Mouse (Mus musculus) left cerebral cortex, postnatal 4 days (tissue): ENCODE measurements around the gene Zglp1. TPM values are rescaled to one million over a fixed set of nuclear protein-coding genes. Genes with fewer than 3 reads are reported as not detected.

Source experiments
- DNase-seq: peaks from one replicate; pipeline ENCODE4 v3.0.0-alpha.2; 2022
- intact Hi-C: fragments of 180-260 bp; cut with DNase I; formaldehyde crosslinking; loops from one replicate; pipeline ENCODE4 v1.15.1; 2025
- microRNA-seq: library from miRNA; unstranded; fragments of <30 nt; microRNA quantifications from one replicate; pipeline ENCODE4 v1.2.0, GENCODE M21; 2022
- total RNA-seq, 2 experiments: library from RNA; stranded (reverse); gene quantifications; 2 replicates each; pipeline ENCODE4 v1.2.3; 2021

Gene Zglp1
- total RNA-seq, 2 experiments from 2014 or later = not detected

DNA sequence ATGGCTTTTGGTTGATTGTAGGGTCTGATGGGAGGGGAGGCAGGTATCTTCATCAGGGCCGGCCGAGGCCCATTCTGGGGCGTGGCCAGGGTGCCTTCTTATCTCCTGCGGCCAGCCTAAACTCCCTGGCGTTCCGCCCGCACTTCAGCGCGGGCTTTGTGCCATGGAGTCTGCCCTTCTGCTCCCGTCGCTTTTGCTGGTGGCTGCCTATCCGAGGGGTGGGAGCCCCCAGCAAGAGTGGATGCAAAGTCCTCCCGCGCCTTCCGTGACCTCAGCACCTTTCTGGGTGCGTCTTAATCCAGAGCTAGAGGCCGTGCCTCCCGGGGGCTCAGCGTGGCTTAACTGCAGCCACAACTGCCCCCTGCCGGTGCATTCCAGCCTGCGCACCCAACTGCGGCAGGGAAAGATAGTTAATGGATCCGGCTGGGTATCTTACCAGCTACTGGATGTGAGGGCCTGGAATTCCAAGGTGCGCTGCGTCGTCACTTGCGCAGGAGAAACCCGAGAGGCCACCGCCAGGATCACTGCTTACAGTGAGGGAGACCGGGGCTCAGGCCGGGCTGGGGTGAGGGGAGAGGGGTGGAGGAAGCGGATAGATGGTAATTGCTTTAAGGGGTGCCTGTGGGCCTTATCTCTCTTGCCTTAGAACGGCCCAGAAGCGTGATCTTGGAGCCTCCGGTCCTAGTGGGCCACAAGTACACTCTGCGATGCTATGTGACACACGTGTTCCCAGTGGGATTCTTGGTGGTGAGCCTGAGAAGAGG, 37.4 kb downstream of the Zglp1 start, which contains the start of gene Icam4:
Icam4 (plus strand) TSS at position 83 of the 764 bp plus-strand sequence.
- DNase-seq = peak; percentile 69
- intact Hi-C loops = loop anchor here (10.0 kb wide), 1 partner anchor 105 kb away; the partner anchor contains the start of gene Tyk2

DNA sequence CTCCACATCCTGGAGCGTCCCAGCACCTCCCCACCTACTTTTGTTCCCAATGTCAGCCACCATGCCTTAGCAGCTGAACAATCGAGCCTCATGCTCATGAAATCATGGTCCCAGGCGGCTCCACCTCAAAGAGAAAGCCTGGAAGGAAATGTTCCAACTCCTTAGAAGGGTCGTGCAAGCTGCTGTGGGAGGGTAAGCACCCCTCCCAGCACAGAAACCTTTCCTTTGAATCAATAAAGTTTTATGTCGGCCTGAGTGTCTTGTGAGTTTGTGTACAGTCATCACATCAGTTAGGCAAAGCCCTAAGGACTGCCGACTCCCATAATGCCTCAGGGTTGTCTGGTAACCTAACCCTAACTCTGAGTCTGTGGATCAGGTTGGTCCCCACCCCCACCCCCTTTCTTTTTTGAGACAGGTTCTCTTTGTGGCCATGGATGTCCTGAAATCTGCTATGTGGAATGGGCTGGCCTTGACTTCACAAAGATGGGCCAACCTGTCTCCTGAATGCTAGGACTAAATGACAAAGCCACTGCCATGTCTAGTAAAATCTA, 38.3 kb downstream of the Zglp1 start:
- intact Hi-C loops = no loop called here

DNA sequence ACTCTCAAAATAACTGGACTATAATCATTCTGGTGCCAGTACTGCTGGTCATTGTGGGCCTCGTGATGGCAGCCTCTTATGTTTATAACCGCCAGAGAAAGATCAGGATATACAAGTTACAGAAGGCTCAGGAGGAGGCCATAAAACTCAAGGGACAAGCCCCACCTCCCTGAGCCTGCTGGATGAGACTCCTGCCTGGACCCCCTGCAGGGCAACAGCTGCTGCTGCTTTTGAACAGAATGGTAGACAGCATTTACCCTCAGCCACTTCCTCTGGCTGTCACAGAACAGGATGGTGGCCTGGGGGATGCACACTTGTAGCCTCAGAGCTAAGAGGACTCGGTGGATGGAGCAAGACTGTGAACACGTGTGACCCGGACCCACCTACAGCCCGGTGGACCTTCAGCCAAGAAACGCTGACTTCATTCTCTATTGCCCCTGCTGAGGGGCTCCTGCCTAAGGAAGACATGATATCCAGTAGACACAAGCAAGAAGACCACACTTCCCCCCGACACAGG, 39.1 kb downstream of the Zglp1 start:
- intact Hi-C loops = no loop called here
- peak; percentile 43 for DNase-seq

More for the DNA sequence above, 38.3 kb downstream of the Zglp1 start:
- no peak for DNase-seq

DNA sequence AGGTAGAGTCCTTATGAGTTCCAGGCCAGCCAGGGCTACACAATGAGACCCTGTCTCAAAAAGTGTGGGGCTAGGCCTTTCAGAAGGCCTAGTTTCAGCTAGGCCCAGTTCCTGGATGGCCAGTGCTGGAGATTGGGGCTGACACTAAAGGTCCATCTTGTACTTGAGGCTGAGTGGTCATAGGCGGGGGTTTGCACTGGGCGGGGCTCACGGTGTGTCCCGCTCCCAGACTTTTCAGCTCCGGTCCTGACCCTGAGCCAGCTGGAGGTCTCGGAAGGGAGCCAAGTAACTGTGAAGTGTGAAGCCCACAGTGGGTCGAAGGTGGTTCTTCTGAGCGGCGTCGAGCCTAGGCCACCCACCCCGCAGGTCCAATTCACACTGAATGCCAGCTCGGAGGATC, 40.0 kb downstream of the Zglp1 start:
- intact Hi-C loops = no loop called here
- DNase-seq = no peak

DNA sequence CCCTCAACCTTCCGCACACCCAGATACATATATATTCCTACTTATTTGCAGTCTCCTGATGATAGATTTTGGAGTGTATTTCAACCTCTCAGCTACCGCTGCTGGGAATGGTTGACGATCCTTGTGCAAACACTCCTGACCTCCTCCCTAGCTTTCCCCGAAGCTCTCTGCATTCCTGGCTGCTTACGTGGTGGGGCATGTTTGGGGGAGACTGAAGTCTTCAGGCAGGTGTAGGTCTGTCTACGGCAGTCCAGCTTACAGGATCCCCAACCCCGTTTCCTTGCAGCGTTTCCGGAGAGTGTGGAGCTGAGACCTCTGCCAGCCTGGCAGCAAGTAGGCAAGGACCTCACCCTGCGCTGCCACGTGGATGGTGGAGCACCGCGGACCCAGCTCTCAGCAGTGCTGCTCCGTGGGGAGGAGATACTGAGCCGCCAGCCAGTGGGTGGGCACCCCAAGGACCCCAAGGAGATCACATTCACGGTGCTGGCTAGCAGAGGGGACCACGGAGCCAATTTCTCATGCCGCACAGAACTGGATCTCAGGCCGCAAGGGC, 41.6 kb downstream of the Zglp1 start:
- intact Hi-C loops = no loop called here
- no peak for DNase-seq

DNA sequence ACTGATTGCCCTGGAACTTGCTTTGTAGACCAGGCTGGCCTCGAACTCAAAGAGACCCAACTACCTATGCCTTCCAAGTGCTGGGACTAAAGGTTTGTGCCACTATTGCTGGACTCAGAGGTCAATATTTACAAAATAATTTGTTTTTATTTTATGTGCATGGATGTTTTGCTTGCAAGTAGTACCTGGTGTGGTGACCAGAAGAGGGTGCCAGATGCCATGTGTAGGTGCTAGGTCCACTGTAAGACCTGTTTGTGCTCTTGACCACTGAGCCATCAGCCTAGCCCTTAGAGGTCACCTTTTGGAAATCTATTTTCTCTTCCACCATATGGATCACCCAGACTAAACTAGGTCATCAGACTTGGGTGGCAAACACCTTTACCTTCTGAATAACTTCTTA, 44.2 kb downstream of the Zglp1 start:
- intact Hi-C loops = no loop called here
- no peak for DNase-seq

DNA sequence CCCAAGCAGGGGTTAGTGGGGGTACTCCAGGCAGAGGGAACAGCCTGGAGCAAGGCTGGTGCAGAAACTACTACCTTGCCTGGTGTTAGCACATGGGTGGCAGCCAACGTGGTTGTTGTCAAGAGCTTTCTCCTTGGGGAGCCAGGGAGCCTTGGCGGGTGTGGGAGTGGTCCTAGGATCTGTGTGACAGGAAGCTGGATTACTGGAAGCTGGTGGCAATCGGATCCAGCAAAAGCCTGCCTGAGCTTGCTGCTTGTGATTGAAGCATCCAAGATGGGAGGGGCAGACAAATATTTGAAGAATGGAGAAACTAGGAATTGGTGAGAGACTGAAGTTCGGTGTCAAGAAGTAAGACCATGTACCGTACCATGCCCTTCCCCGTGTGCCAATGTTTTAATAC, 44.6 kb downstream of the Zglp1 start:
- intact Hi-C loops = no loop called here
- DNase-seq = no peak

DNA sequence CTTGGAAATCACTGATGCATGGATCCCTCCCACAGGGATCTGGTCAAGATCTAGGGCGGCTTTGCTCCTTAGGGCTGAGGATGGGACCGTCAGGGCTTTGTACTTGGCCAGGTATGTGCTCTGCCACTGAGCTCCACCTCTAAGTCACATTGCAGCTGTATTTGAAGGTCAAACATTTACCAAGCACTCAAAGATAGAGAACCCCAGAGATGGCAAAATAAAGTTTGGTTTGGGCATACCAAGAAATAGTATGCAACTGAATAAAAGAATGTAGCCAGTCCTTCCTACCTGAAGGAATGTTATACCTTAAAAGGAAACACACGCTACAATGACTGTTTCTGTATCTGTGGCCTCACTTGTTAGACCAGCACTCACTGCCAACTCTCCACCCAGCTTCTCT, 45.5 kb downstream of the Zglp1 start:
- intact Hi-C loops = no loop called here
- DNase-seq = no peak

DNA sequence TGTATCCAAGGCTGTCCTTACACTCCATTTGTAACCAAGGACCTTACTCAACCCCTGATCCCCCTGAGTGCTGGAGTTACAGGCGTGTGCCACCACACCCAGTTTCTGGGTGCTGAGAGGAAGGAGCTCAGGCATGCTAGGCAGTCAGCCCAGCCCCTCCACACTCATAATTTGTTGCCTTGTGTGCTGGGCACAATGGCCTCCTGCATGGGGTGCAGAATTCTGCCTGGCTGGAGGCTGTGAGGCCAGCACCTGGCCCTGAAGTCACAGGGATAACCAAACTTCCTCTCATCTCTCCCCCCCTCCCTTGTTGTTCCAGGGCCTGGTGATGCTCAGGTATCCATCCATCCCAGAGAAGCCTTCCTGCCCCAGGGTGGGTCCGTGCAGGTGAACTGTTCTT, 48.3 kb downstream of the Zglp1 start:
- DNase-seq = no peak
- intact Hi-C loops = no loop called here

DNA sequence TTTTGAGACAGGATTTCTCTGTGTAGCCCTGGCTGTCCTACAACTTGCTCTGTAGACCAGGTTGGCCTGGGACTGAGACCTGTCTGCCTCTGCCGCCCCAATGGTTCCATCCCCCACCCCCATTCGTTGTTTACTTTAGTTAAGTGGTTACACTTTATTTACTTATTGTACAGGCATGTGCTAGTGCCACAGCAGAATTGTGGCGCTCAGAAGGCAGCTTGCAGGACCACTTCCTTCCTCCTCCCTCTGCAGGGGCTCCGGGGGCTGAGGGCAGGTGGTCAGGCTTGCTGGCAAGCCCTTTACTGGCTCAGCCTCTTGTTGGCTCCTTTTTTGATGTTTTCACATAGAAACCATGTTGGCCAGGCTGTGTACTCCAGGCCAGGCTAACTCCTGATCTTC, 49.7 kb downstream of the Zglp1 start:
- intact Hi-C loops = no loop called here

DNA sequence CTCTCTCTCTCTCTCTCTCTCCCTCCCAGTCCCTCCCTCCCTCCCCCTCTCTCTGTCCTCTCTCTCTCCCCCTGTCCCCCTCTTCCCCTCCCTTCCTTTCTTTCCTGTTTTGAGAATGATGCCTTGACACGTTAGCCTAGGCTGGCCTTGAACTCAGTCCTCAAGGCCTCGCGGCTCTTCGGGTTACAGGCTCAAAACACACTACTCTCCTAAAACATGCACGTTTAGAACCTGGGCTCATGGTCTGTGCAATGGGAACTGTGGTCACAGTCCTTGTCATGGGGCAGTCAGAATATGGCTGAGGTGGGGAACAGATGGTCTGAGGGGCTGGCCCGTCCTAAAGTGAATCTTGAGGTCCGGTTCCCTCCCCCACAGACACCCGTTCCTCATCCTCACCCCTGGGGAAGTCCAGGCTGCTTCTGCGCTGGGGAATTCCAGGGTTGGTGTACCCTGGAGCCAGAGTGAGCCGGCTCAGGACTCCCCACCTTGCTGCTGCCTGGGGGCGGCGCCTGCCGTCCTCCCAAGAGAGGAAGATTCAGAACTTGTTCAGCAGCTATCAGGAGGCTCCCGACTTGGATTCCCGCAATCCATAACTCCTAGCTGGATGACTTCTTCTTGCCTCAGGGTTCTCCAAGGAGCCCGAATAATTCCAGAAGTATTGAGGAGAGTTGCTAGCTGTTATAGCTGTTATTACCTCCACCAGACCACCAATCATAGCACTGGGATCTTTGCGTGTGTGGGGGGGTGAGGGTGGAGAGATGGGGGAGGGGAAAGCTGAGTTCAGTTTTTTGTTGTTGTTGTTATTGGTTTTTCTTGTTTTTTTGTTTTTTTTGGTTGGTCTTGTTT, 50.3 kb downstream of the Zglp1 start:
- DNase-seq = no peak
- intact Hi-C loops = no loop called here

More for the DNA sequence above, 49.7 kb downstream of the Zglp1 start:
- DNase-seq = no peak

DNA sequence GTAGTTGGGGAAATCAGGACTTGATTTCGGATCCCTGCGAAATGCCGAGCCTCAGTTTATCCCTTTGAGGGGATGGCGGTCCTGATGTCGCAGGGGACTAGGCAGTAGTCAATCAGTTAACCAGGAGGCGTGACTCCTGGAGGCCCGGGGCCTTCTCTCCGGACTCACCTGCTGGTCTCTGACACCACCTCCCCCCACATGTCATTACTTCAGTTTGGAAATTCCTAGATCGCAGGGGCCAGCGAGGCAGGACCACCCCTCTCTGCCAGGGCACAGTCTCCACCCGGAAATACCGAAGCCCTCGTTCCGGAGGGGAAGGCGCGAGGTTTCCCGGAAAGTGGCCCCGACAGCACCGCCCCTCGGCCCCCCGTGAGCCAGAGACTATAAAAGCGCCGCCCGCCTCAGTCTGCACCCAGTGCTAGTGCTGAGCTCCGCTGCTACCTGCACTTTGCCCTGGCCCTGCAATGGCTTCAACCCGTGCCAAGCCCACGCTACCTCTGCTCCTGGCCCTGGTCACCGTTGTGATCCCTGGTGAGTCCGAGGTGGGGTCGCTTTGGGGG, 51.2 kb downstream of the Zglp1 start, which contains the start of gene Icam1:
Icam1 (plus strand) TSS at position 415 of the 560 bp plus-strand sequence.
- intact Hi-C loops = no loop called here
- no peak for DNase-seq

DNA sequence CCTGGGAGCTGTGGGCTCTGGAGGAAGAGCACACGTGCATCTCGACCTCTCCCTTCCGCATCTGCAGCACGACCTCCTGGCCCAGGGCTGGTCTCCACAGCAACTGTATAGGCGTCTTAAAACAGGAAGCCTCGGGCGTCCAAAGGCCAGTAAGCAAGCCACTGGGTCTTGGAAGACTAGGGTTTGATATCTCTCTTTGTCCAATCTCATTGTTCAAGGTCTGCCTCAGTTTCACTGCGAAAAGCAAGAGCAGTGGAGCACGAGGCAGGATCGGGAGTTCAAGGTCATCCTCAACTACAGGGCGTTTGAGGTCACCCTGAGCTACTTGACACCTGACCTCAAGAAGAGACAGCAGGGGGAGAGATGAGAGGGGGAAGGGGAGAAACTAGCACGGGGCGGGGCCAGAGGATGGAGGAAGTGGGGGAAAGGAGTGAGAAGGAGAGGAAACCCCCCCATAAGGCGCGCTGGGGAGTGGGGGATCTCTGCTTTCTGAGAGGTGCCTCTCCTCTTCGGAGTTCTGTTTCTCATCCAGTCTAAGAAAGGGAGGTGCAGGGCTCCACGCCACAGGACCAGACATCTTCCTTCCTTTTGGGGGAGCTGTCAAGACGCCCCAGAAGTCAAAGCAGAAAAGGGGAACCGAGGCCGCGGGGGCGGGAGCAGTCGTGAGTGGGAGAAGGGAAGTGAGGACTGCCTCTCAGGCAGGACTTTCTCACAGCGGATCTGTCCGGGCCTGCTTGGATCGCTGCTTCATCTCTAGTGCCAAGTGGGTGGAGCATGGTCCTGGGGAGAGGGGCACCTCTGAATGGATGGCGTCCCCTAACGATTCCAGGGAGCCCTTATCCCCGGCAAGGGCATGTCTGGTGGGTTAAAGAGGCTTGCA, 52.0 kb downstream of the Zglp1 start:
- DNase-seq = no peak
- intact Hi-C loops = no loop called here

Small RNA genes lying within 50 kb of the gene (microRNA-seq; reads per million reads assigned to microRNA genes)
- gene Mir1900 (not detected), gene Mir7082 (not detected)

Other genes with a start within 250 kb of the Zglp1 start
- not detected for gene Rdh8, start 248.6 kb downstream of the Zglp1 start, total RNA-seq
- gene A230050P20Rik, start 198.5 kb downstream of the Zglp1 start, total RNA-seq = 10 to 100 TPM; 33.3 to 42.2 TPM
- gene Angptl6, start 187.4 kb downstream of the Zglp1 start, total RNA-seq = 10 to 100 TPM in 1 of 2 experiments, 1 to 10 TPM in 1; 9.9 to 10.9 TPM
- 10 to 100 TPM; 37.9 to 43.0 TPM for gene Ppan, start 178.9 kb downstream of the Zglp1 start, total RNA-seq
- 100 to 1,000 TPM; 144 to 147 TPM for gene Eif3g, start 168.5 kb downstream of the Zglp1 start, total RNA-seq
- gene Dnmt1, start 107.2 kb downstream of the Zglp1 start, total RNA-seq = 10 to 100 TPM; 86.1 to 88.5 TPM
- 1 to 10 TPM; 4.5 to 5.5 TPM for gene S1pr2, start 90.3 kb downstream of the Zglp1 start, total RNA-seq
- 10 to 100 TPM; 45.2 to 49.3 TPM for gene Mrpl4, start 64.4 kb downstream of the Zglp1 start, total RNA-seq
- 1 to 10 TPM; 2.5 to 2.8 TPM for gene Icam1, start 51.1 kb downstream of the Zglp1 start, total RNA-seq
- not detected for gene Icam4, start 37.7 kb downstream of the Zglp1 start, total RNA-seq
- gene Icam5, start 35.0 kb downstream of the Zglp1 start, total RNA-seq = 10 to 100 TPM; 28.1 to 41.3 TPM
- 1 to 10 TPM; 1.9 TPM for gene Gm49373, start 6.0 kb upstream of the Zglp1 start, total RNA-seq
- 10 to 100 TPM; 36.6 to 38.2 TPM for gene Fdx1l, start 6.5 kb upstream of the Zglp1 start, total RNA-seq
- gene Gm38431, start 24.9 kb upstream of the Zglp1 start, total RNA-seq = 1 to 10 TPM; 3.3 to 4.1 TPM
- gene Raver1, start 24.9 kb upstream of the Zglp1 start, total RNA-seq = 10 to 100 TPM; 36.8 to 37.9 TPM
- gene Tyk2, start 64.2 kb upstream of the Zglp1 start, total RNA-seq = 10 to 100 TPM; 16.1 to 16.7 TPM
- gene Cdc37, start 82.9 kb upstream of the Zglp1 start, total RNA-seq = 100 to 1,000 TPM; 125 TPM
- 10 to 100 TPM; 44.4 to 47.3 TPM for gene Pde4a, start 98.6 kb upstream of the Zglp1 start, total RNA-seq
- gene Keap1, start 172.3 kb upstream of the Zglp1 start, total RNA-seq = 10 to 100 TPM; 49.0 to 50.8 TPM
- 1 to 10 TPM; 2.5 to 2.8 TPM for gene S1pr5, start 181.3 kb upstream of the Zglp1 start, total RNA-seq
- gene Atg4d, start 198.2 kb upstream of the Zglp1 start, total RNA-seq = 10 to 100 TPM; 26.3 to 31.0 TPM
- gene Kri1, start 220.9 kb upstream of the Zglp1 start, total RNA-seq = 10 to 100 TPM; 46.7 to 49.2 TPM
- 10 to 100 TPM; 58.3 to 63.6 TPM for gene Cdkn2d, start 224.3 kb upstream of the Zglp1 start, total RNA-seq
- gene Ap1m2, start 245.2 kb upstream of the Zglp1 start, total RNA-seq = 1 to 10 TPM; 1.3 to 3.7 TPM